Mouse (Mus musculus): ENCODE data around the gene Ces1a. TPM values are rescaled to one million over a fixed set of nuclear protein-coding genes. Genes with fewer than 3 reads are reported as not detected.

Gene Ces1a
- polyA plus RNA-seq, 1 experiment from 2014 or later, result not detected

- Histone ChIP-seq H3K27ac (replicated peaks; ENCODE audit: low read depth, low read length) (no peak overlapping the region), H3K9me3 (ENCODE audit: control insufficient read depth, low read length) (no peaks in the 10 kb centered on the region), H3K4me2 (ENCODE audit: low read depth, low read length) (no peak overlapping the region), H3K9ac (ENCODE audit: low read depth, low read length) (no peak overlapping the region), H3K27me3 (replicated peaks; ENCODE audit: control insufficient read depth, insufficient read depth, low read length) (no peaks in the 10 kb centered on the region), H3K4me1 (ENCODE audit: control insufficient read depth, insufficient read depth, low read length) (0 out of 2 replicates have a peak, but pooled peaks cover 6% of the 10 kb centered on the region), H3K36me3 (ENCODE audit: control insufficient read depth, insufficient read depth, low read length) (no peaks in the 10 kb centered on the region), H3K4me3 (ENCODE audit: low read depth, low read length) (no peak overlapping the region)
- ATAC-seq (ENCODE audit: low read depth) (no peak), DNase-seq (ENCODE audit: low spot score) (no peak)
- 90% methylated on average over 5 of the region's 5 CpGs for WGBS
These were observed 71.3 kb downstream of the Ces1a start for GRCm38 (mm10) chr8:92976656-92977055.

- WGBS, result 50% methylated on average over 5 of the region's 5 CpGs
- no peaks in the 10 kb centered on the region for H3K36me3 ChIP-seq (ENCODE audit: control insufficient read depth, insufficient read depth, low read length)
- no peak overlapping the region for H3K4me2 ChIP-seq (ENCODE audit: low read depth, low read length)
- peak; percentile 34 for DNase-seq (ENCODE audit: low spot score)
- no peak overlapping the region for H3K27ac ChIP-seq (replicated peaks; ENCODE audit: low read depth, low read length)
- H3K4me1 ChIP-seq (ENCODE audit: control insufficient read depth, insufficient read depth, low read length), result 0 out of 2 replicates have a peak, but pooled peaks cover 6% of the 10 kb centered on the region
- no peak overlapping the region for H3K9ac ChIP-seq (ENCODE audit: low read depth, low read length)
- no peak overlapping the region for H3K4me3 ChIP-seq (ENCODE audit: low read depth, low read length)
- peak; percentile 60 for ATAC-seq (ENCODE audit: low read depth)
- no peaks in the 10 kb centered on the region for H3K27me3 ChIP-seq (replicated peaks; ENCODE audit: control insufficient read depth, insufficient read depth, low read length)
- no peaks in the 10 kb centered on the region for H3K9me3 ChIP-seq (ENCODE audit: control insufficient read depth, low read length)
These were observed 75.0 kb downstream of the Ces1a start for GRCm38 (mm10) chr8:92972949-92973348.

Other genes starting within 250 kb of the Ces1a start
- 330 and 352 TPM in 2 replicates for gene Mmp2, start 220.9 kb downstream of the Ces1a start, polyA plus RNA-seq (2014; fragmentation: Nextera tagmentation; extraction: Ambion mirVana)
- 10.2 and 14.1 TPM in 2 replicates for gene Lpcat2, start 192.9 kb downstream of the Ces1a start, polyA plus RNA-seq (2014; fragmentation: Nextera tagmentation; extraction: Ambion mirVana)
- 17.6 and 17.9 TPM in 2 replicates for gene Capns2, start 146.8 kb downstream of the Ces1a start, polyA plus RNA-seq (2014; fragmentation: Nextera tagmentation; extraction: Ambion mirVana)
- gene Slc6a2, start 88.1 kb downstream of the Ces1a start, polyA plus RNA-seq (2014; fragmentation: Nextera tagmentation; extraction: Ambion mirVana), result 1.00 and 1.7 TPM in 2 replicates
- 0.36 TPM in 1 of 2 replicates, not detected in the other for gene Ces1b, start 31.8 kb upstream of the Ces1a start, polyA plus RNA-seq (2014; fragmentation: Nextera tagmentation; extraction: Ambion mirVana)
- gene Ces1c, start 83.1 kb upstream of the Ces1a start, polyA plus RNA-seq (2014; fragmentation: Nextera tagmentation; extraction: Ambion mirVana), result not detected in 2 replicates
- 3.2 and 6.0 TPM in 2 replicates for gene Ces1d, start 149.6 kb upstream of the Ces1a start, polyA plus RNA-seq (2014; fragmentation: Nextera tagmentation; extraction: Ambion mirVana)
- 0.17 TPM in 1 of 2 replicates, not detected in the other for gene Ces1e, start 181.4 kb upstream of the Ces1a start, polyA plus RNA-seq (2014; fragmentation: Nextera tagmentation; extraction: Ambion mirVana)
- gene Ces1f, start 231.6 kb upstream of the Ces1a start, polyA plus RNA-seq (2014; fragmentation: Nextera tagmentation; extraction: Ambion mirVana), result 0.11 TPM in 1 of 2 replicates, not detected in the other